Mouse (Mus musculus) hindbrain, embryonic 13.5 days (tissue): ENCODE data around the gene Tagap. TPM values are rescaled to one million over a fixed set of nuclear protein-coding genes. Genes with fewer than 3 reads are reported as not detected.
"Not testable (repeated sequence)": the region's sequence is repeated elsewhere in the genome, so short reads cannot be mapped to it uniquely, and the experiment has no call there.

Source experiments
- ATAC-seq: fragments of 200-750 bp; cut with Nextera tagmentation; 2 replicates; pipeline ENCODE4 v1.8.0; 2017; ENCODE audit warnings: moderate TSS enrichment; ENCODE audit not compliant: low FRiP score
- H3K27ac ChIP-seq: fragments of 300-500 bp; sonication (generic); 2 replicates; pipeline ENCODE4 v1.5.1; 2015; ENCODE audit warnings: inconsistent platforms, mild to moderate bottlenecking, moderate library complexity
- H3K27me3 ChIP-seq: fragments of 300-500 bp; sonication (generic); 2 replicates; pipeline ENCODE4 v1.6.1; 2015; ENCODE audit warnings: mild to moderate bottlenecking, inconsistent platforms
- H3K36me3 ChIP-seq: fragments of 300-500 bp; sonication (generic); 2 replicates; pipeline ENCODE4 v1.6.1; 2015; ENCODE audit warnings: mild to moderate bottlenecking, inconsistent platforms
- H3K4me1 ChIP-seq: fragments of 300-500 bp; sonication (generic); replicated peaks from 2 replicates; pipeline ENCODE4 v1.6.1; 2015; ENCODE audit warnings: inconsistent platforms
- H3K4me2 ChIP-seq: fragments of 300-500 bp; sonication (generic); 2 replicates; pipeline ENCODE4 v1.6.1; 2015; ENCODE audit warnings: inconsistent platforms, mild to moderate bottlenecking, moderate library complexity
- H3K4me3 ChIP-seq: fragments of 300-500 bp; sonication (generic); 2 replicates; pipeline ENCODE4 v1.5.1; 2015; ENCODE audit warnings: mild to moderate bottlenecking, inconsistent platforms
- H3K9ac ChIP-seq: fragments of 300-500 bp; sonication (generic); 2 replicates; pipeline ENCODE4 v1.6.1; 2015; ENCODE audit warnings: mild to moderate bottlenecking, inconsistent platforms
- H3K9me3 ChIP-seq: fragments of 300-500 bp; sonication (generic); 2 replicates; pipeline ENCODE4 v1.6.1; 2016; ENCODE audit warnings: inconsistent platforms
- WGBS: fragments of 180-500 bp; shearing (Covaris S2); methylation state at CpG from one replicate; pipeline ENCODE4 v1.1.7; 2015; 5-methylcytosine and 5-hydroxymethylcytosine counted together
- polyA plus RNA-seq: library from polyadenylated mRNA; unstranded; fragments of >200 nt; fragmentation: Nextera tagmentation; extraction: Ambion mirVana; gene quantifications from 2 replicates; pipeline ENCODE4 v1.2.1, GENCODE M21; 2015

Gene Tagap
- polyA plus RNA-seq, 1 experiment from 2014 or later, result 0.53 TPM

GRCm38 (mm10) chr17:7918355-7918754 lies 7.4 kb upstream of the Tagap start:
- no peak overlapping the region for H3K4me2 ChIP-seq
- 73% methylated on average over 2 of the region's 2 CpGs for WGBS
- no peaks in the 10 kb centered on the region for H3K36me3 ChIP-seq
- no peaks in the 10 kb centered on the region for H3K9me3 ChIP-seq
- no peak overlapping the region for H3K9ac ChIP-seq
- H3K27me3 ChIP-seq, result no peaks in the 10 kb centered on the region
- no peak overlapping the region for H3K4me3 ChIP-seq
- H3K27ac ChIP-seq, result no peak overlapping the region
- ATAC-seq, result no peak
- no peaks in the 10 kb centered on the region for H3K4me1 ChIP-seq

- H3K4me2 ChIP-seq, result no peak overlapping the region
- H3K4me3 ChIP-seq, result no peak overlapping the region
- H3K27ac ChIP-seq, result no peak overlapping the region
- WGBS, result 72% methylated on average over 2 of the region's 2 CpGs
- H3K4me1 ChIP-seq, result no peaks in the 10 kb centered on the region
- no peak for ATAC-seq
- no peaks in the 10 kb centered on the region for H3K27me3 ChIP-seq
- no peaks in the 10 kb centered on the region for H3K36me3 ChIP-seq
- no peaks in the 10 kb centered on the region for H3K9me3 ChIP-seq
- no peak overlapping the region for H3K9ac ChIP-seq
Observed at GRCm38 (mm10) chr17:7919209-7919608, 6.6 kb upstream of the Tagap start.

- Histone ChIP-seq H3K27ac (no peak overlapping the region), H3K27me3 (no peaks in the 10 kb centered on the region), H3K4me3 (no peak overlapping the region), H3K4me2 (no peak overlapping the region), H3K4me1 (no peaks in the 10 kb centered on the region), H3K9ac (no peak overlapping the region), H3K9me3 (no peaks in the 10 kb centered on the region), H3K36me3 (no peaks in the 10 kb centered on the region)
- no peak for ATAC-seq
- WGBS, result 77% methylated on average over 5 of the region's 5 CpGs
Observed at GRCm38 (mm10) chr17:7922564-7922963, 3.2 kb upstream of the Tagap start.

GRCm38 (mm10) chr17:7924185-7924725 lies 1.5 kb upstream of the Tagap start:
- 93% methylated on average over 13 of the region's 13 CpGs for WGBS
- Histone ChIP-seq H3K4me2 (no peak overlapping the region), H3K9me3 (no peaks in the 10 kb centered on the region), H3K9ac (no peak overlapping the region), H3K4me3 (no peak overlapping the region), H3K36me3 (no peaks in the 10 kb centered on the region), H3K4me1 (no peaks in the 10 kb centered on the region), H3K27me3 (no peaks in the 10 kb centered on the region), H3K27ac (no peak overlapping the region)
- no peak for ATAC-seq

- Histone ChIP-seq H3K4me2 (no peak overlapping the region), H3K36me3 (no peaks in the 10 kb centered on the region), H3K9ac (no peak overlapping the region), H3K9me3 (no peaks in the 10 kb centered on the region), H3K27me3 (no peaks in the 10 kb centered on the region), H3K4me3 (no peak overlapping the region), H3K4me1 (peaks cover 7% of the 10 kb centered on the region), H3K27ac (no peak overlapping the region)
- WGBS, result 72% methylated on average over 24 of the region's 24 CpGs
- ATAC-seq, result no peak
Observed at GRCm38 (mm10) chr17:7927582-7928535, 2.1 kb downstream of the Tagap start.

- H3K27me3 ChIP-seq, result no peaks in the 10 kb centered on the region
- no peak overlapping the region for H3K4me2 ChIP-seq
- no peak for ATAC-seq
- WGBS, result 81% methylated on average over 6 of the region's 6 CpGs
- H3K36me3 ChIP-seq, result no peaks in the 10 kb centered on the region
- no peaks in the 10 kb centered on the region for H3K9me3 ChIP-seq
- no peak overlapping the region for H3K9ac ChIP-seq
- peaks cover 7% of the 10 kb centered on the region for H3K4me1 ChIP-seq
- H3K27ac ChIP-seq, result no peak overlapping the region
- no peak overlapping the region for H3K4me3 ChIP-seq
Observed at GRCm38 (mm10) chr17:7928662-7929061, 2.9 kb downstream of the Tagap start.

GRCm38 (mm10) chr17:7929279-7929678 lies 3.5 kb downstream of the Tagap start:
- H3K4me2 ChIP-seq, result no peak overlapping the region
- no peak overlapping the region for H3K27ac ChIP-seq
- H3K4me1 ChIP-seq, result peaks cover 7% of the 10 kb centered on the region
- WGBS, result 35% methylated on average over 8 of the region's 8 CpGs
- H3K36me3 ChIP-seq, result no peaks in the 10 kb centered on the region
- no peak for ATAC-seq
- no peak overlapping the region for H3K9ac ChIP-seq
- no peaks in the 10 kb centered on the region for H3K27me3 ChIP-seq
- no peak overlapping the region for H3K4me3 ChIP-seq
- H3K9me3 ChIP-seq, result no peaks in the 10 kb centered on the region

- H3K27me3 ChIP-seq, result no peaks in the 10 kb centered on the region
- H3K4me3 ChIP-seq, result no peak overlapping the region
- no peaks in the 10 kb centered on the region for H3K36me3 ChIP-seq
- H3K4me1 ChIP-seq, result peaks cover 7% of the 10 kb centered on the region
- no peaks in the 10 kb centered on the region for H3K9me3 ChIP-seq
- H3K9ac ChIP-seq, result no peak overlapping the region
- ATAC-seq, result no peak
- 68% methylated on average over 13 of the region's 13 CpGs for WGBS
- H3K27ac ChIP-seq, result peak overlapping the region; percentile 60
- no peak overlapping the region for H3K4me2 ChIP-seq
Observed at GRCm38 (mm10) chr17:7931096-7931990, 5.5 kb downstream of the Tagap start.

- H3K4me2 ChIP-seq, H3K27me3 ChIP-seq, H3K36me3 ChIP-seq, H3K4me3 ChIP-seq, H3K27ac ChIP-seq, H3K9ac ChIP-seq, H3K4me1 ChIP-seq, ATAC-seq, H3K9me3 ChIP-seq: not testable (repeated sequence)
- WGBS, result 73% methylated on average over 6 of the region's 8 CpGs
Observed at GRCm38 (mm10) chr17:7932121-7932520, 6.3 kb downstream of the Tagap start.

- ATAC-seq, result no peak
- no peak overlapping the region for H3K27ac ChIP-seq
- H3K9me3 ChIP-seq, result no peaks in the 10 kb centered on the region
- H3K4me2 ChIP-seq, result no peak overlapping the region
- H3K4me3 ChIP-seq, result no peak overlapping the region
- no peaks in the 10 kb centered on the region for H3K27me3 ChIP-seq
- 80% methylated on average over 8 of the region's 8 CpGs for WGBS
- no peaks in the 10 kb centered on the region for H3K36me3 ChIP-seq
- peaks cover under 1% of the 10 kb centered on the region for H3K4me1 ChIP-seq
- no peak overlapping the region for H3K9ac ChIP-seq
Observed at GRCm38 (mm10) chr17:7939640-7940039, 13.8 kb downstream of the Tagap start.

- peak; percentile 99 for ATAC-seq
- H3K9ac ChIP-seq, result peak within 1 kb of the TSS; percentile 79
- WGBS, result 4% methylated on average over 55 of the region's 58 CpGs
- H3K4me2 ChIP-seq, result peak within 1 kb of the TSS; percentile 59
- H3K4me1 ChIP-seq, H3K9me3 ChIP-seq, H3K27me3 ChIP-seq, H3K36me3 ChIP-seq: not testable (repeated sequence)
- peak within 1 kb of the TSS; percentile 92 for H3K27ac ChIP-seq
- peak within 1 kb of the TSS; percentile 55 for H3K4me3 ChIP-seq
Observed at GRCm38 (mm10) chr17:7945117-7946052, 19.6 kb downstream of the Tagap start, which contains the start of gene Rsph3a. Gene Rsph3a, plus strand, starts transcription at chr17:7945614.
